Mouse (Mus musculus): ENCODE data around the gene Zbed6.
"Not testable (repeated sequence)": the region's sequence is repeated elsewhere in the genome, so short reads cannot be mapped to it uniquely, and the experiment has no call there.

The Zbed6 gene

GRCm38 (mm10) chr1:133660466-133661202 is at the start of gene Zbed6:
Gene Zbed6 (minus strand): TSS chr1:133660885.
- peak; percentile 86 for DNase-seq (ENCODE audit: low spot score)

GRCm38 (mm10) chr1:133709292-133709691 is 48.6 kb upstream of the Zbed6 start:
- DNase-seq (ENCODE audit: low spot score): no peak

- DNase-seq (ENCODE audit: low spot score): not testable (repeated sequence)
These were observed 41.1 kb upstream of the Zbed6 start for GRCm38 (mm10) chr1:133701824-133702223.

- no peak for DNase-seq (ENCODE audit: low spot score)
These were observed 37.4 kb upstream of the Zbed6 start for GRCm38 (mm10) chr1:133697935-133698620.

- no peak for DNase-seq (ENCODE audit: low spot score)
These were observed 35.2 kb upstream of the Zbed6 start for GRCm38 (mm10) chr1:133695901-133696300.

GRCm38 (mm10) chr1:133694876-133695275 is 34.2 kb upstream of the Zbed6 start:
- DNase-seq (ENCODE audit: low spot score): no peak

- peak; percentile 84 for DNase-seq (ENCODE audit: low spot score)
These were observed 33.6 kb upstream of the Zbed6 start for GRCm38 (mm10) chr1:133694301-133694700.

GRCm38 (mm10) chr1:133693536-133694114 is 32.9 kb upstream of the Zbed6 start:
- DNase-seq (ENCODE audit: low spot score): no peak

GRCm38 (mm10) chr1:133692195-133692594 is 31.5 kb upstream of the Zbed6 start:
- no peak for DNase-seq (ENCODE audit: low spot score)

GRCm38 (mm10) chr1:133691046-133691445 is 30.4 kb upstream of the Zbed6 start:
- no peak for DNase-seq (ENCODE audit: low spot score)

- DNase-seq (ENCODE audit: low spot score): no peak
These were observed 29.2 kb upstream of the Zbed6 start, which contains the start of gene Lax1 for GRCm38 (mm10) chr1:133689897-133690296. Gene Lax1 (minus strand): TSS chr1:133690108.

- DNase-seq (ENCODE audit: low spot score): no peak
These were observed 27.6 kb upstream of the Zbed6 start for GRCm38 (mm10) chr1:133688301-133688700.

GRCm38 (mm10) chr1:133685749-133686519 is 25.2 kb upstream of the Zbed6 start:
- DNase-seq (ENCODE audit: low spot score): peak; percentile 83

- no peak for DNase-seq (ENCODE audit: low spot score)
These were observed 11.1 kb upstream of the Zbed6 start for GRCm38 (mm10) chr1:133671801-133672200.

GRCm38 (mm10) chr1:133671266-133671665 is 10.6 kb upstream of the Zbed6 start:
- no peak for DNase-seq (ENCODE audit: low spot score)

GRCm38 (mm10) chr1:133670776-133671175 is 10.1 kb upstream of the Zbed6 start:
- no peak for DNase-seq (ENCODE audit: low spot score)

- peak; percentile 47 for DNase-seq (ENCODE audit: low spot score)
These were observed 9.5 kb upstream of the Zbed6 start for GRCm38 (mm10) chr1:133670190-133670589.

GRCm38 (mm10) chr1:133668618-133669017 is 7.9 kb upstream of the Zbed6 start:
- no peak for DNase-seq (ENCODE audit: low spot score)

GRCm38 (mm10) chr1:133667721-133668120 is 7.0 kb upstream of the Zbed6 start:
- DNase-seq (ENCODE audit: low spot score): no peak

GRCm38 (mm10) chr1:133665713-133666112 is 5.0 kb upstream of the Zbed6 start:
- not testable (repeated sequence) for DNase-seq (ENCODE audit: low spot score)

GRCm38 (mm10) chr1:133664203-133664970 is 3.7 kb upstream of the Zbed6 start:
- peak; percentile 47 for DNase-seq (ENCODE audit: low spot score)
